Mouse (Mus musculus): ENCODE measurements at regions not wholly inside any gene's neighbourhood (a gene's known extent, or its start where the extent isn't known, plus 50 kb on each side); places are given as distances from the start of the nearest gene placed in this dataset.
A peak's percentile ranks its signal among the peaks of the same experiment; 100 is the strongest.

DNA sequence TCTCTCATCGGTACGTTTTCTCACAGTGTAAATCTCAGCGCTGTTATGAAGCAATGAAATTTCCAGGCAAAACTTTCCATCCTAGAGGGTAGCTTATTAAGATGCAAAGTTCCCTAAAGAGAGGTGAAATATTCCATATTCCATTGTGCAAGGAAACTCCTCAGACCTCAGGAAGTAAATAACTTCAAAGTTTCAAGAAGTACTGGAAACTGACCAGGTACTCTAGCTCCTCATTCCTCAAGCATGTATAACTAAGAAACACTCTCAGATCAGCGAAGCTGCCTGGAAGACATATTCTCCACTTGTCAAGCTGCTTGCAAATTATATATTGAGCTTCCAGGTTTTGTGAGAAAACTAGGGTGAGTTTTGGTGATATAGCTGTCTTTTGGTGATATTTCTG, 279.8 kb upstream of the Mad2l1 start:
- DNase-seq: no peak

DNA sequence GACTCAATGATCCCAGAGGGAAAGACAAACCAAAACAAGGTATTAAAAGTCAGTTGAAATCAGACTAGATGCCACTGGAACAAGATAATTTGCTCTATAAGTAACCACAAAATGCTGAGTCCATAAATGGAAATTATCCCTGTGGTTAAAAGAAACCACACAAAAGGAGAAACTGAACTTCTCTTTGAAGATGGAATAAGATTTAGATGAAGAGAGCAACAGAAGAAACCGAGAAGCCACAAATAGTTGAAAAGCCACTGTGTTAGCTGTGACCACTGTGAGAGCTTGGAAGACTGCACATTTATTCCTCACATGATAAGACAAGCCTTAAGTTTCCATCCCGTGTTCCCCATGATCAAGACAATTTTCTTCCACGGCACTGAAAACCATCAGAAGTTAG, 271.8 kb upstream of the Mad2l1 start:
- DNase-seq: no peak

DNA sequence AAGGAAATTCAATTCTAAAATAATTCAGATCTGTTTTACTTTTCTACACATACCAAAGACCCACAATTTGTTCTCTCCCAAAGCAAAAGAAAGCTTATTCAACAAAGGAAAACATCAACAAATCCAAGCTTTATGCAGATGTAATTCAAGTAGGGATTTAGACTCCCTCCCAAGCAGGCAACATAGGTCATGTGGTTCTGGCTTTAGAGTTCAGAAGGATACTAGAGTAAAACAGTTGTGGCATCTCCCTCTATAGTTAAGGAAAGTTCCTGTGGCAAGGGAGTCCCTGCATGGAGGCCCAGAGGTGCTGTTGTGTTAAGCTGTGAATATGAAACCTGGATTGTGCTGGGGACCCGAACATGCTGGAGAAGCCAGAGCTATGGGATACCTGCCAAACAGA, 271.3 kb upstream of the Mad2l1 start:
- no peak for DNase-seq

DNA sequence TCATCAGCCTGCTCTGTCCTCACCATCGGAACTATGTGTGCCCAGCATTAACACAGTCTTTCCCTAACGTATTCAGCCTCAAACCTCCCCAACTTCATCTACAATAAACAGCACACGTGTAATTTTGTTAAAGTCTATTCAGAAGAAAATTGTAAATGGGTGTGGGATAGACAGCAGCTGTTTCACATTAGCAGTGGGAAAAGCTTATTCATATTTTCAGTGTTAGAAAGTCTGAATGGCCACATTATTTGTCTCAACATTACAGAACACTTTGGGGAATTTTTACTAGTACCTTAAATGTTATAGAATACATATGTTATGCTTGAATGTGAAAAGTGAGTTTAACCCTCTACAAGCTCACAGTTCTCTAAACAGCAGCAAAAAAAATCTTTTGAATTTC, 266.8 kb upstream of the Mad2l1 start:
- DNase-seq: no peak

DNA sequence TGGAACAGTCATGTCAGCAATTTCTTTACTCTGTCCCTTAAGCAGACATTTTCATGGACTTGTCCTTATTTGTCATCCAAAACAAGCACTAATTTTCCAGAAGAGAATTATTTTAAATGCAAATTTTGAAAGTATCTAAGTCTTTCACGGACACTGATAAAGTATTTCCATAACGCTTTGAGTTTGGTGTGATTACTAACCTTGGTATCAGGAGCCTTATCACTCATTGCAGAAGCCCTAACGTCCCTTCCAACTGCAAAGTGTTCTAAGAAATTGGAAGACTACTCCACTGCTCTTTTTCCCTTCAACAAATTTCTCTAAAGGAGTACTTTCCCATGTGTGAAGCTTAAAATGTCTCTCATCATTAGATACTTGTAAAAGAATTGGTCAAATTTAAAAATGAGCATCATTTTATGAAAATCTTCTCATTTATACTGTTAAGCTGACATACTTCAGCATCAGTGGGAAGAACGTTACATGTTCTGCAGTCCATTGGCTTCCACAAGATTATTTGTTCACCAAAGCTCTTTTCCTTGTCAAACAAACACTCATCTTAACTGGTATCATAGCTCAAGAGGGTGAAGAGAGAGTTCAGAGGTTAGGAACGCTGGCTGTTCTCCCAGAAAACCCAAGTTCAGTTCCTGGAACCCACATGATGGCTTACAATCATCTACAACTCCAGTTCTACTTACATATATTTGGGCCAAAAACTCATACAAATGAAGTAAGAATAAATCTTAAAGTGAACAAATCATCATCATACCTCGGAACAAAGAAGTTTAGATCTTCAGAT, 263.6 kb upstream of the Mad2l1 start:
- peak; percentile 5 to 50 for DNase-seq

DNA sequence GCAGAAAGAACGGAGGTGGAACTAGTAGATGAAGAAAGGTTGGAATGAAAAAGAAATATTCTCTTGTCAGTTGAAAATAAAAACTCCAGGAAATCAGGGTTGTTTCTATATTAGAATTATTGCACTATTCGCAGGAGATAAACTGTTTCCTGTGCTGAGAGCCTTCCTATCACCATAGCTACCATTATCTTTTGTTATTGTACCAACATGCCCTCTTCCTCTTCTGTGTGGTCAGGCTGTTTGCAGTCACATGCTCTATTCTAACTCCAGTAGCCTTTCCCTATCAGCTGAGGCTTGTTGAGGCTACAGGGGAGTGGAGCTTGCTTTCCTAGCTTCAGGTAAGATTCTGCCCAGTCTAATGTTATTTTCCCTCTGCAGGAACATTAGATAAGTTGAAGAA, 263.0 kb upstream of the Mad2l1 start:
- DNase-seq: no peak

DNA sequence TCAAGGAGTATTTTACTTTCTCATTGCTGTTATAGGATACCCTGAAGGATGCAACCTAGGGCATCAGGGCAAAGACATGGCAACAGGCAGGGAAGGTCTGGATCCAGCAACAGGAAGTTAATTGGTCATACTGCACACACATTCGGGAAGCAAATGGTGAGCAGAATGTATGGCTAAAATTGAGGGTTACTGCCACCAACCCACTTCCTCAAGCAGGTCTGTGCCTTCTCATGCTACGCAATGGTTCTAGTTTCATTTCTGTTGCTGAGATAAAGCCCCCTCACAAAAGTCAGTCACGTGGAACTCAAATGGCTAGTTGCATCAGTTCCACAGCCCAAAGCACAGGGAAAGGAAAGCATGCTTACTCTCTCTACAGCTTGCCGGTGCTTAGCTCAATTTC, 260.5 kb upstream of the Mad2l1 start:
- DNase-seq: no peak

DNA sequence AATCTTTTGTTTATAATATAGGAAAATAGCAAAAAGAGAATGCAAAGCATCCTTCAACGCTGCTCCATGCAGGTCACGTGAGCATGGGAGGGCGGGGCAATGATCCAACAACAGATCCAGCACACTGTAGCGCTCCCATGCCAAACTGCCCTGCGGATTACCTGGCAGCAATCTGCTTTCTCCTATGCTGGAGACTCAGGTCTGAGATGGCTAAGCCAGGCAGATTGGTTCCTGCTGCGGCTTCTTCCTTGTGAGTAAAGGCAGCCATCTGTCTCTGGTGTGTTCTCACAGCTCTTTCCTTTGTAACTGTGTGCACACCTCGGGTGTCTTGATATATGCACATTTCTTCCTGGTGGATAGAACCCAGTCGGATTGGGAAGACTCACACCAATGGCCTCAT, 254.5 kb upstream of the Mad2l1 start:
- no peak for DNase-seq

DNA sequence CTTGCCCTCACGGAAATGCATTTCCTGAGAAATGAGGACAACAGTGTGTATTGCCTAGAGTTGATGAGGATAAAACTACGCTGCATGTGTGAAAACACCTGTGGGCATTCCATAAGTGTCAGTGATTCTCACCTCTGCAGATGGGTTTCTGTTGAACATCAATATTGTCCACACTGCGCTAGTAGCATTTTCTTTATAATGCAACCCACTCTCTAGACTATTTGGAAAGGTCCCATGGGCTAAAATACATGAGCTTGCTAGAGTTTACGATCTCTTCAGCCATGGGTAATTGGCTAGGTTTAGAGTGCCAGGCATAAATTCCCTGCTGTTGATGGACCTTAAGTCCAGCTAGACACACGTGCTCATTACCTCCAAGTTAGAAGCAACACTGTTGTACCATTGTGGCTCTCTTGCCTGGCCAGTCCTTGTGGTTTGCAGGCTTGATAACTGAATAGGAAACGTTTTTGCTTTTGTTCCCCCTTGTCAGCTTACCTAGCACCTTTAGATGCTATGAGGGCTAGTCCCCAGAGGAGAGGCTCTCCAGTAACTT, 252.5 kb upstream of the Mad2l1 start:
- DNase-seq: no peak

DNA sequence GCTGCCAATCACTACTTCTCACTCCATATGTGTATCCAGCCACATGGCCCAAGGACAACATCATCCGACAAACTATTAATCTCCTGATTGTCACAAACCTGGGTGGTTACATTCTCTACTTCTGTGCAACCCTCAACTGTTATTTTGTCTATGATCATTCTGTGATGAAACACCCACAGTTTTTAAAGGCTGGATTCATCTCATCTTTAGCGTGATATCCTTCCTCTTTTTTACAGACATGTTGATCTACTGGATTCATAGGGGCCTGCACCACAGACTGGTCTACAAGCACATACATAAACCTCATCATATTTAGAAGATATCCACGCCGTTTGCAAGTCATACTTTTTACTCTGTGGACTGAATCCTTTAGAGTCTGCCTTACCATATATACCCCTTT, 251.7 kb upstream of the Mad2l1 start:
- DNase-seq: no peak

DNA sequence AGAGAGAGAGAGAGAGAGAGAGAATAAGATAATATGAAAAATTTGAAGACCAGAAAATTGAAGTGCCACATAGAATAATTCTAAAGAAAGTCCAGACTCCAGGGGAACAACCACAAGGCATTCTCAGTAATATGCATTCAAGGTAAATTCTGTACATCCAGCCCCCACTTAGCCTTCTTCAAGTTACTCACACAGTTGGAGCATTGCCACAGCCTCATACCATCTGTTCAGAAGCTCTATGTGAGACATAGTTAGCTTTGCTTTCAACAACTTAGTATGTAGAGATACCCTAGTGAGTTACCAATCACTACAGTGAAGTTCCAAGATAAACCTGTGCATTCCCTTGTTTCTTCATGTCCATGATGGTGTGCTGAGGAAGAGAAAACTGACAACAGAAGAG, 247.6 kb upstream of the Mad2l1 start:
- DNase-seq: no peak

DNA sequence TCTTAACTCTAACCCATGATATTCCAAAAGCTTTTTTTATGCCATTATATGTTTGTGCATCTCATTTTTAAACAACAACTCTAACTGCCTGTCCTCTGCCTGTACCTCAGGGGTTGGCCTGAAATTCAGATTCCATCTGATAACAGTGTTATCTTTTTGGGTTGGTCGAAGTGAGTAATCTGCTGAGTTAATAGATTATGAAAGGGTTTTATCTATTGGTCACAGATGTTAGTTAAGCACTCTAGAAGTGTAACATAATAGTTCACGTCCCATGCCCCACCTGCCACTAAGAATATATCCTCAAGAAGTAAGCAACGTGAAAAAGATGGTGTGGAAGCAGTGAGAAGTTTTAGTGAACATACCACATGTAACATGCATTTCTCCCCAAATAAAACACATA, 246.0 kb upstream of the Mad2l1 start:
- DNase-seq: no peak

DNA sequence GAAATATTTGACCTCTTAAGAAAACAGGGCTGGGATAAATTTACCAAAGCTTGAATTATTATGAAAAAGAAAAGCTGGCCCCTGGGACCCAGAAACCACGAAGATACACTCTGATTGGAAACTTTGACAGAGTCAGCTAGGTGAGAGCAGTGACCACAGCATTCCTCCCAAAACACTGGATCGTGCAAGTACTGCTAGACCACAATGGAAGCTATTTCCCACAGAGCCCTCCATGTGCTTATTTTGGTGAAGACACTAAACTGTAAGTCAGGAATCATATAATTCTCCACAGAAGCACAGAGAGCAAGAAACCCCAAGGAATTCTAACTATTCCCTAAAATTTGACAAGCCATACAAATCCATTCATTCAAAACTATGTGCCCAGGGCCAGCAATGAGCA, 243.6 kb upstream of the Mad2l1 start:
- DNase-seq: no peak

DNA sequence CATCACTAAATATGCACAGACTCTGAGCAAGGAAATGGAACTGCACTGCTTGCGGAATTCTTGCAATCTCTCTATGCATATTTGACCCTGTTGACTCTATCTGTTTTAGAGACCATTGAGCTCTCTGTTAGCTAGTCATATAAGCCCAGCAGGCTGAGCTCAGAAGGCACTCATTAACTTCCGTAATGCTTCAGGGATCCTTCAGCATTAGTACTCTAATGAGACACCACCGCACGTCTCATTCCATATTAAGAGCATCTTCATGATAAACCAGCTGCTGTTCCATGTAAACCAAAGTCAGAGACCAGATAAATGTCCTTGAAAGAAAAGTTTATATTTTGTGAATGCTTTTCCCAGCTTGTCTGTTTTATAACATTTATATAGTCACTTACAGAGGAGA, 237.1 kb upstream of the Mad2l1 start:
- DNase-seq: no peak

DNA sequence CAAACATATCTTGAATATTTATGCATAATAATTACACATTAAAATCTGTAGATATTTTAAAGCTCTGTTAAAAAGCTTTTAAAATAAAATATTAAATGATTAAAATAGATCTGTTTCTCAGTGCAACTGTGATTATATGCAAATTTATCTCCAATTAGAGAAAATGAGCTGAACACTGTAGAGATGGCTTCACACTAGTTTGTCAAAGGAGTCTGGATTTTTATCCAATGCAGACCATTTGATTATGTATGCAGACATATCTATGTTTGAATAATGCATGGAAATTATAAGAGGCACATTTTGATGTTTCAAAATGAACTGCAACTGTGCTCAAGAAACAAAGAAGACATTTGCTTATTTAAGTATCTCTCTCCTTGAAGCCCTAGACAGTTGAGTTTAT, 235.0 kb upstream of the Mad2l1 start:
- DNase-seq: no peak

DNA sequence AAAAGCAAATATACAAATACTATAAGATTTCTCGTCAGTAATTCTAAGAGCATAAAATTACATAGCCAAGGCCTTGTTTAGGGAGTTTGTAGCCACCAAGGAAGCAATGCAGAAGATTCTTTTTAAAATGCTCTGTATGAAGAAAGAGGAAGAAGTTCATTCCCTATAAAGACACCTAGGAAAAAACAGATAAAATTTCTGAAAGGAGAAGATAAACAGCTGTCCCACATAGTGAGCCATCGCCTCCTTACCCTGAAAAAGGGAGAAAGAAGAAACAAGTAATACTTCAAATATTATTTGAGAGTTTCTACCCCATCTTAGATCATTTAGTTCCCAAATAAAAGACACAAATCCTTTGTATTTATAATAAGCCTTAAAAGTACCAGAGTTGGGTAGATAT, 190.3 kb upstream of the Mad2l1 start:
- no peak for DNase-seq

DNA sequence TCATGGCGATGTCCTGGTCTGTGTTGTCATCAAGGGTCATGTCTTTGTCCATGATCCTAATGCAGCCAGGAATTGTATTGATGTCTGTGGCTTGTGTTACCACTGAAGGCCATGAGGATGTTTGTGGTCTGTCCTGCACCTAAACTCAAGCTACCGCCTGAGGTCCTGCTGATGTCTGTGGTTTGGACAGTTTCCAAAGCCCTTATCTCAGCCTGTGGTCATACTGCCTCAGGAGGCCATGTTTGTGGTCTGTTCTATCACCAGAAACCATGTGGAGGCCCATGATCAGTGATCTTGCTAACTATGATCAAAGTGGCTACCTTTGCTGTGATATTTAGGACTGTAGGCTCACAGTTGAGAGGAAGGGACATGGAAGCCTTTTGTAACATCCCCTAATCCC, 187.8 kb upstream of the Mad2l1 start:
- no peak for DNase-seq

DNA sequence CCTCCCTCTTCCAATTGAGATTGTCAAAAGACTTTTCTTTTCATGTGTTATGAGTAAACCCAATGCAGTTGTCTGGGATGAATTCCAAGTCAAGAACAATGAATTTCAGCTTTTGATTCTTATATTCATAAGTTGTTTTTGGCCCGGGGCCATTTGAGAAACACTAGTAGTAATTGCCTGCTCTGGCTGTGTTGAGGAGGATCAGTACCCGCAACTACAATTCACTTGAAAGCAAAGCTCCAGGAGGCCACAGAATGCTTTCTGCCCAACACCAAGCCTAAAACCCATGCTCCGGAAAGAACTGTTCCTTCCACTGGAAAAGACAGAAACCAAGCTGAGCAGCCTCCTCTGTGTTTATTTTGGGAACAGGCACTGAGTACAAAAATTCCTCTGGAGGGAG, 174.1 kb upstream of the Mad2l1 start:
- no peak for DNase-seq

DNA sequence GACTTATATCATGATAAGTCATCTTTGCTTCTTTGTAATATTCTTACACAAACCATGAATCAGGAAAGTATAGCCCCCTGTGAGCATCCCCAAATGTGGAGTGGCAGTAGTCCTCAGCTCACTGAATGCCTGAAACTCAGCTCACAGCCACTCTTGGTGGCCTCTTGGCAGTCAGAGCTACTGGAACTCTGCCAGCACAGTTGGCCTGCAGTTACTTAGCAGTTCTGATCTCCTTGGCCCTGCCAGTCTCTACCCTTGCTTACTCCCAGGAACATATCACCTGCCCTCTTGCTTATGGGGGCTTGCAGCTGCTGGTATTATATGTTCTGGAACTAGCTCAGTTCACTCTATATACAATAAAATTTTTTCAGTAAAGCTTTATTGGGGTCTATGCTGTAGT, 167.9 kb upstream of the Mad2l1 start:
- DNase-seq: peak in 1 of 2 experiments; percentile 2

DNA sequence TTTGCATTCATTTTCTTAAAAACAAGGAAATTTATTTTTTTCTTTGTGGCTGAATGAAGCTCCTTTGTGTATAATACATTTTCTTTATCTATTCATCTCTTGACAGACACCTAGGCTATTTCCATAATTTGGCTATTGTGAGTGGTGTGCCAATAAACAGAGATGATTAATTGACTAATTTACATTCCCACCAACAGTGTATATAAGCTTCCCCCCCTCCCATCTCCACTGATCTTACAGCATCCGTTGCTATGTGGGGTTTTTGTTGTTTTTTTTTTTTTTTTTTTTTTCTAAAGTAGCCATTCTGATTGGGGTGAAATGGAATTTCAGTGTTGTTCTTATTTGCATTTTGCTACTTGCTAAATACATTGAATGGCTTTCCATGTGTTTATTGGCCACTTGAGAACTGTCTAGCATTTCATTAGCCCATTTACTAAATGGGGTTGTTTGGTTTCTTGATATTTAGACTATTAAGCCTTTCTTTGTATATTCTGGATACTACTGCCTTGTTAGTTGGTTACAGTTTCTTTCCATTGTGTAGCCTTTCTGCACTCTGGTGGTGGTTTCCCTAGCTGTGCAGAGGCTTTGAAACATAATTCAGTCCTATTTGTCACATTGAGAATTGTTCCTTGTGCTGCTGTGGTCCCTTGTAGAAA, 153.8 kb upstream of the Mad2l1 start:
- no peak for DNase-seq

DNA sequence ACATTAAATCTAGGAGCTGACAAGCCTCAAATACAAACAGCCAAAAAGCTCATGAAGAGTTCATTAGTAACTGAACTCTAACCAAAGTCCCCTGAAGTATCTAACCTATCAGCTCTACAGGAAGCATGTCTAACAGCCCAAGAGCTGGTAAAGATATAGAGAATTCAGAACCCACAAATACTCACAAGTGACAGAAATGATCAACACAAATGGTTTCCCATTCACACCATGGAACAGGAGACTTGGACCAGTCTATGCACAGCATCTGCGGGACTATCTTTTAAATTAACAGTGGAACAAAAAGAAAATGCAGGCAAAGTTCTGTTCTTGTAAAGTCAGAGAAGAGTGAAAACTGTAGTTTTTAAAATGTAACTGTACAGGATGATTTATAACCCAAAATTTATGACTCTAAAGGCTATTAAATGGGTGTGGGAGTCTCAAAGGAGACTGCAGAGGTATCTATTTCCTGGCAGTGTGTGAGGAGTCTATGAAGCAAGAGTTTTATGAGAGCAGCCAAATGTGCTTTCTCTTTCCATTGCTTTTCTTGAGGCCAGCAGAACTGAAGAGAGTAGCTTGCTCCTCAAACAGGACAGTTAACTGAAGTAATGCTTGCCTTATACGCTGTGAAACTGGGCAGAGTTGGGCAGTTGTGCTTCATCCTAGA, 152.7 kb upstream of the Mad2l1 start:
- no peak for DNase-seq

DNA sequence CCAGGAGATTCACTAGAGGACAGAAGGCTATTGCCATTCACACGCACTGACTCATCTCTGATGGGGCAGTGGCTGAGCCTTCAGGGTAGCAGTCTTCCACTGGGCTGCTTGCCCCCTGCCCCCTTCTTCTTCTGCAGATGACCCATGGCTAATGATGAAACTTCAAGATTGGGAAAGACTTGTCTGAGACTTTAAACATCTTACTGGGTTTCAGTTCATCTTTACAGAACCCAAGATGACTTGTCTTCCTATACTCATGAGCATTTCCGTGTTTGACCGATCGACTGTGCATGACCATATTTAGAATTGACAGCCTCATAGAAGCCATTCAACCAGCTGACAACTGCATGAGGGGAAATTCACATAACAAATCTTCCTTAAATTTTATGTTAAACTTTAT, 140.0 kb upstream of the Mad2l1 start:
- DNase-seq: no peak

DNA sequence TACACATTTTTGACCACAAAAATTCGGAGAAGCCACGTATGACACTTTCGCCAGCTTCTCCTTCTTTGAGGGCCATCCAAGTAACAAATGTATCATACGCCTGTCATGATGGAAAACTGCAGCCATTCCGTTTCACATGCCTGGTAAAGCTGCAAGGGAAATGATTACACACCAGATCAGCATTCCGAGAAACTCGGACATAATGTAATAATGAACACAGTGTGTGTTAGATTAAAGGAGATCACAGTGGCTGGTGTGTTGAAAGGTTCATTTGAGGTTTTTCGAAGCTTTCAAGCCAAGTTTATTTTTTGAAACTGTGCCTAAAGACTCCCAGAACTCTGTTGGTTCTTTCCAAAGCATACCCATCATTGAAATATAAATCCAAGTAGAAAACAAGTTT, 137.8 kb upstream of the Mad2l1 start:
- DNase-seq: no peak

DNA sequence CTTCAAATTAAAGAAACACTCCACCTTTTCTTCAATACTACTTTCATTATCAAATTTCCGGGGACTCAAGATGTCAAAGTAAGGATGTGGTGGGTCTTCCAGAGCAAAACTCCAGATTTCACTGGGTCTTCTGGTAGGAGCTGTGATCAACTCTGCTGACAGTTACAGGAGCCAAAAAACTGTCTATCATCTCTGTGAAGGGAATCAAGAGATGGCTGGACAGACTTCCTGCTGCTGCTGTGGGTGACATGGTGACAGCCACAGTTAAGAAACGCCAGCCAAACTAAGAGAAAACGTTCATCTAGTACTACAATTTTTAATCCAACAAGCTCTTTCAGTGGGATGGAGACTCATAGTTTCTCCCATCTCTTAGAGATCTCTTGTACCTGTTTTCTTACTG, 136.5 kb upstream of the Mad2l1 start:
- no peak for DNase-seq

Data from kidney, adult 8-10 months (tissue).